Mouse (Mus musculus) frontal cortex, postnatal 10 days (tissue): ENCODE results near the gene Pgm2.

Experiments used
- DNase-seq, 2 experiments: peaks; one replicate each; pipeline ENCODE4 v3.0.0; 2022; ENCODE audit warnings: low spot score in 2 of 2, mixed read lengths in 1 of 2

The Pgm2 gene

GRCm38 (mm10) chr5:64075506-64075905, 17.2 kb upstream of the Pgm2 start:
- no peak for DNase-seq

GRCm38 (mm10) chr5:64077353-64077752, 15.4 kb upstream of the Pgm2 start:
- no peak for DNase-seq

GRCm38 (mm10) chr5:64078740-64079461, 13.8 kb upstream of the Pgm2 start:
- DNase-seq = no peak

GRCm38 (mm10) chr5:64079462-64079817, 13.3 kb upstream of the Pgm2 start:
- no peak for DNase-seq

GRCm38 (mm10) chr5:64083447-64084359, 9.0 kb upstream of the Pgm2 start:
- no peak for DNase-seq

DNA sequence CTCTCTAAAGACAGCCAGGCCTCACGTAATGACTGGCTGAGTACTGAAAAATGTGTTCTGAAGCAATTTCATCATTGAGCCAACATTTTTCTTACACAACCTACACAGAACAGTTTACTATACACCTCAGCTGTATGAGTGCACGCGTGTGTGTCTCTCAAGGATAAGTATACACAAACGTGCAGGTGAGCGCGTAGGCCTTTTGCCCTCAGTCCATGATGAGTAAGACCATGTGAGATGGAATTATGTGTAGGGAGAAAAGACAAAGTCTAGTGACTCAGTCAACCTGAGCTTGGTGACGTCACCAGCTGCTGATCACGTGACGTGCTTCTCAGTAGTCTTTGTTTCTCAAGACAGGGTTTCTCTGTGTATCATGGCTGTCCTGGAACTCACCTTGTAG, 7.3 kb upstream of the Pgm2 start:
- DNase-seq = no peak

DNA sequence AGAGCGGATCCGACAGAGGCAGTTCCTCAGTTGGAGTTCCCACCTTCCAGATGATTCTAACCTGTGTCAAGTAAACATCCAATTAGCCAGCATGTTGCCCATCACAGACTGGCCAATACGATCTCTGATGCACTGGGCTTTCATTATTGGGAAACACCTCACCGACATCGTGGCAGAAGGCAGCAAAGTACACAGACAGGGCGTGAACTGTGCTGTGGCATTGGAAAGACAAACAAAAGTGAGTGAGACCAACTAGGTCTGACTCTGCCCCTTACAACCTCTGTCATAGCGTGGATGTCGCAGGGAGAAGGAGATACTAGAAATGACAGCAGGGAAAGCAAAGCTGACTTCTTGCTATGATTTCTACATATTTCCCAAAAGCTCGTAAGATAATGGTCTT, 4.0 kb upstream of the Pgm2 start:
- no peak for DNase-seq

GRCm38 (mm10) chr5:64093349-64093871, 660 bp downstream of the Pgm2 start:
- DNase-seq = peak in 1 of 2 experiments; percentile 10

GRCm38 (mm10) chr5:64095342-64095993, 2.7 kb downstream of the Pgm2 start:
- no peak for DNase-seq

DNA sequence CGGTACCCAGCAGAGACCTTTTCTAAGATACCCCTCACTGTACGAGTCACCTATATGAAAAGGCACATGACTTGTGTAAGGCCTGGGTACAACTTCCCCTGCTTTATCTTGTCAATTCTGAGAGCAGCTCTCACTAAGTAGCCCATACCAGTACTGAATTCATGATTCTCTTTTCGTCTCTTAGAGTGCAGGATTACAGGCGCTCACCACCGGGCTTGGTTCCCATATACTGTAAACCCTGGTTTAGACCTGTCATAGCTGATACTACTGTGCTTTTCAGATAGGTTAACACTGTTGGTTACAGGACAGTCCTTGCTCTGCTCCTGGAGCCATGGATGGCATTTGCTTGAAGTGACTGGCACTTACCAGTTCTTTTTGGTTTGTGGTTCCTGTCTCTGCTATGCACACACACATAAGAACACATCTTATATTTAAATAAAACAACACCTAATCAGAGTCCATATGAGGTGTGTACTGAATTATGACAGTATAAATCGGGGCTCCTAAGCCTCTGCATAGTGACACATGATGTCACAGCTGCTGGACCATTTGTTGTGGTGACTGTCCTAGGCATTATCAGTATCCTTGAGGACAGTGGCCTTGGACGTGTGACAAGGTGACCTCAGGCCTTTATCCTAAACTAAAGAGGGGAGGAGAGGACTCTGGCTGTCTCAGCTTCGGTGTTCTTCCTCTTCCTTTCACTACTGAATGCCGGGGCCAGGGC, 9.4 kb downstream of the Pgm2 start:
- no peak for DNase-seq

DNA sequence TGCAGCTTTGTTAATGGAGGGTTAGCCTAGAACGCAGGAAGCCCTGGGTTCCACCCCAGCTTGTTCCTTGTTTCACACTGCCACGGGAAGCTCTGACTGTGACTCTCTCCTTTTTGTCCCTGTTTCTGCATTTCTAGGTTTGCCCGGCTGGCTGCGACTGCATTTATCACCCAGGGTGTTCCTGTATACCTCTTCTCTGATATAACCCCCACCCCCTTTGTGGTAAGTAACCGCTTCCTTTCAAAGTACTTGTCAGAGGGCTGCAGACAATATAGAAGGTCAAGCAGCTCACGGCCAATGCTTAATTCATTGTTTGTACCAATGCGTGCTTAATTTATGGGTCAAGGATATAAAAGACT, 9.9 kb downstream of the Pgm2 start:
- no peak for DNase-seq

GRCm38 (mm10) chr5:64107596-64108289, 15.0 kb downstream of the Pgm2 start:
- no peak for DNase-seq

DNA sequence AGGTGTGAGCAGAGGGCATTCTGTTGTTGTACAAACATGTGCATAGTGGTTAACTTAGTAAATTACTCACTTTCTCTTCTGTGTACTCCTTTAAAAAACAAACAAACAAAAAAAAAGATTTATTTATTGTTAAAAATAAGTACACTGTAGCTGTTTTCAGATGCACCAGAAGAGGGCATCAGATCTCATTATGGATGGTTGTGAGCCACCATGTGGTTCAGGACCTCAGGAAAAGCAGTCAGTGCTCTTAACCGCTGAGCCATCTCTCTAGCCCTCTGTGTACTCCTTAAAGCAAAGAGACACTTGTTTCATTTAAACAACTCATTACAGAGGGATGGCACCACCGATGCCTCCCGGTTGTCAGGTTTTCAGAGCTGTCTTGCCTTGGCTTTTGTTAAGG, 16.5 kb downstream of the Pgm2 start:
- DNase-seq = no peak

DNA sequence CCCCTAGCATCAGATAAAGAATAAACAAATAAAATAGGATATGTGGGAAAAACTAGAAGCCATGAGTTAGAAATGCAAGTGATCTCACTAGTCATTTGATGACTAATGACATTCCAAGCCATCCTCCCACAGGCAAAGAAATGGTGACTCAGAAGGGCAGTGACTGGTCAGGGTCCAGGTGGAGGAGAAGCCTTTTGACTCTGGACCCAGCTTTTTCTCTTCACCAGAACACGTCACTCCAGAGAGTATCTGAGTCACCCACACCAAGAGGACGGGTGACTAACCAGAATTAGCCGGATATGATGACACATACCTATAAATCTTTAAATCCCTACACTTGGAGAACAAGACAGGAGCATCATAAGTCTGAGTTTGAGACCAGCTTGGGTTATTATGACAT, 19.6 kb downstream of the Pgm2 start:
- no peak for DNase-seq

GRCm38 (mm10) chr5:64114210-64114609, 21.5 kb downstream of the Pgm2 start:
- DNase-seq = no peak

DNA sequence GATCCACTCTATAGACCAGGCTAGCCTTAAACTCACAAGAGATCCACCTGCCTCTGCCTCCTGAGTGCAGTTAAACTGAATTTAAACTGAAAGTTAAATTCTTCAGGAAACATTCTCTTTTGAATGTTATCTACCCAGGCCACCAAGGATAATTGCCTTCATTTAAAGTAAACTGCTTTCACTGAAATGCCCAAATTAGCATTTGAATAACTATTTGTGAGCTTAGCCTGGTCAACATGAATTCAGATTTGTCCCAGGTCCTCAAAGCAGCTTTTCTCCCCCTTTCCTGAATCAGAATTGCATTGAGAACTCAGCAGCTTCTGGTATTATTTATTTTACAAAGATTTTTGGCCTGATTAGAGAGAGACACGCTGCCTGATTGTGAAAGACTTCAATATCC, 24.4 kb downstream of the Pgm2 start:
- DNase-seq = no peak

DNA sequence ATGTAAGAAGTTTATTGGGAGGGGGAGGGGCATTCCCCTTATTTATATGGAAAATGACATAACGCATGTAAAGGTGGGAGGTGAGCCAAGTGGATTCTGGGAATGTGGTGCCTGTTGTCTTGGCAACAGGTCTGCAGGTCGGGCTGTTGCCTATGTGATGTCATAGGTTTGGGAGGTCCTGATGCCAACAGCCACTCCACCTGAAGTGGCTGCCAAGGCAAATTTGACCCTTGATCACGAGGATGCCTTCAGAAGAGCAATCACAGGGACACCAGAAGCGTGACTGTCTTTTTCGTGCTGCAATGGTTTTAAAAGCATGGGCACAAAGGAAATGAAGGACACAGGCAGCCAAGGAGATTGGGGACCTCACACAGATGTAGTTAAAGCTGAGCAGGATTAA, 33.0 kb downstream of the Pgm2 start:
- DNase-seq = no peak

DNA sequence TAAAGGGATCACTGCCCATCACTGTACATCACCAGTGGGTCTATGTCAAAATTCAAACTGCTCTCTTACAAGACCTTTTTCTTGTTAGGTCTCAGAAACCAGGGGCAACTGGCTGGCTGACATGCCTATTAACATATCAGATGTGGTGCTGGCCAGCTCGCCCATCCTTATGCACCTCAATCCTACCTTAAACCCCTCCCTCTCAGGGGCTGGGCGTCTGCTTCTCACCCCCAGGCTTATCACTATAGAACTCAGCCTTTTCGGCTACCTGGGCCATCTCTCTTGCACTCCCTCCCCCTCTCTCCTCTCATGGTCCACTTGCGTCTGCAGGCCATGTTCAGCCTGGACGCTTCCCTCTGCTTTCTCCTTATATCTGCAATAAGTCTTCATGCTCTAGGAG, 38.8 kb downstream of the Pgm2 start:
- DNase-seq = no peak

DNA sequence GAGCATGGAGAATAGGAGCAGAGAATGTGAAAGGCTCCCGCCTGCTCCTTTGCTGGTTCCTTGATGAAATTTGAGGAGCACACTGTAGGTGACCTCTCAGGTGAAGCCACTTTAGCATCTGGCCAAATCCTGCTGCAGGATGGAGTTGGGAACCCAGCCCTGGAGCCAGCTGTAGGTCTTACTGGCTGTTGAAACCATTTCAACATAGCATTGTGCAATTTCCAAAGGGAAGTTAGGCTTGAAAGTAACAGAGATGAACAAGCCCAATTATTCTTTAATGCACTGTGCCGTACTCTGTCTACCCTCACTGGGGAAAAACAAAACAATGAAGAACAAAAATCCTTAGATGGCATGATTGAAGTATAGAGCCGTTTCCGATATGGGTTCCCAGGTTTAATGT, 41.2 kb downstream of the Pgm2 start:
- no peak for DNase-seq

DNA sequence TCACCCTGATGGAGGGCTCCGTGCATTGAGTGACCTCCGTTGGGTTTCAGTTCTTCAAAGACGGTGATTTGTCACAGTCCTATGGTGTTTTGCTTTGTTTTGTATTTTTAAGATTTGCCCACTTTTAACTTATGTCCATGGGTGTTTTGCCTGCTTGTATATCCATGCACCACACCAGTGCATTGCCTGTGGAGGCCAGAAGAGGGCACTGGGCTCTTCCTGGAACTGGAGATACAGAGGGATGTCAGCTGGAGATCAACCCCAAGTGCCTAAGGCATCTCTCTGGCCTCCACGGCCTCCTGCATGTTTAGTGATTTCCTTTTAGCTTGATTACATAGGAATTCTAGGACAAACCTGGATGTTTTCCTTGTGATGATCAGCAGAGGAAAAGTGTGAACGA, 43.6 kb downstream of the Pgm2 start:
- DNase-seq = no peak

- DNase-seq = no peak
Observed at GRCm38 (mm10) chr5:64140202-64140601, 47.5 kb downstream of the Pgm2 start.
